Mouse (Mus musculus): ENCODE data around the gene Pde4dip.

Pde4dip gene

GRCm38 (mm10) chr3:97751566-97751965 lies 136.9 kb downstream of the Pde4dip start:
- no peak for DNase-seq (ENCODE audit: low spot score)

DNA sequence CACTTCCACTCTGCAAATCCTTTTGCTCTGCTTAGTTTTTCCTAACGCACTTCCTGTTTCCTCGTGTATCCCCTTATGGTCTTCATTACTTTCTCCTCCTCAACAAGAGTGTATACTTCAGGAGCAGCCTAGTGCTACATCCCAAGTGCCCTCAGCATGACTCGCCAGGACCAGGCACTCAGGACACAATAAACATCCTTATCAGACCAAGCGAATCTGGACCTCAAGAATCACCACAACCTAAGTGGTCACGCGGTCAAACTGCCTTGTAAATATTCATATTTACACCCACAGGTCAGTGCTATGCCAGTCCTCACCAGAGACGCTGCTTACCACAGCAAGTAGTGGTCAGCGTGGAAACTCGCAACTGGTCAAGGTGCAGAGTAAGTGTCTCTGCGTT lies 139.7 kb downstream of the Pde4dip start:
- no peak for DNase-seq (ENCODE audit: low spot score)

DNA sequence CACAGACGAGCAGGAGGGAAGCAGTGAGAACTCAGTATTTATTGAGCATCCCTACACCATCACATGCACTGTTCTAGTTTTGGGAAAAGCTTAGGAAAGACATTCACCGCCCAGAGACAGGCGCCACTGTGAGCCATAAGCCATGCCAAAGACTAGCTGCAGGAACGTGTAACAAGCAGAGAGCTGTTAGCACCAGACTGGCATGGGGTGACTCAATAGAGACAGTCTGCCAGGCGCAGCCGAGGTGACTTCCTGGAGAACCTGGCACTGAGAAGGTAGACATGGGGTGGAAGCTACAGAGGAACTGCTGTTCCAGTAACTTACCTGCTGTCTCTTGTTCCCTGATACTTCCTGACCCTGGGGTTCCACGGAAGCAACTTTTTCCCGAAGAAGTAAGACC lies 145.7 kb downstream of the Pde4dip start:
- DNase-seq (ENCODE audit: low spot score) = no peak

GRCm38 (mm10) chr3:97735575-97735974 lies 152.9 kb downstream of the Pde4dip start:
- no peak for DNase-seq (ENCODE audit: low spot score)

DNA sequence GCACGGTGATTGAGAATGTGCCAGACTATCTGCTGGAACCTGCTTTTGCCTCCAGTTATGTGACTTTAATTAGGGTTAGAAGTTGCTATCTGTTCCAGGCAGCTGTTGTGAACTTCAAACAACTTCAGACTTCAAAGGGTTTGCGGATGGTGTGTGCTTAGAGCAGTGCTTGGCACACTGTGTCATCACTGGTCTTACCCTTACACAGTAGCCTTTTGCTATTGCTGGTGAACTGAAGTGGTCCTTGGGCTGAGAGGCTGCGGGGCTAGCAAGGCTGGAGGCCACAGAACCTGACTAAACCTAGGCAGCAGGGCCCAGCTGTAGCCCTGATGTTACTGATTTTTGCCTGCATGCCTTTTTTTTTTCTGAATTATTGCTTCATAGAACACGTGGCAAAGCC lies 154.2 kb downstream of the Pde4dip start:
- DNase-seq (ENCODE audit: low spot score) = no peak

DNA sequence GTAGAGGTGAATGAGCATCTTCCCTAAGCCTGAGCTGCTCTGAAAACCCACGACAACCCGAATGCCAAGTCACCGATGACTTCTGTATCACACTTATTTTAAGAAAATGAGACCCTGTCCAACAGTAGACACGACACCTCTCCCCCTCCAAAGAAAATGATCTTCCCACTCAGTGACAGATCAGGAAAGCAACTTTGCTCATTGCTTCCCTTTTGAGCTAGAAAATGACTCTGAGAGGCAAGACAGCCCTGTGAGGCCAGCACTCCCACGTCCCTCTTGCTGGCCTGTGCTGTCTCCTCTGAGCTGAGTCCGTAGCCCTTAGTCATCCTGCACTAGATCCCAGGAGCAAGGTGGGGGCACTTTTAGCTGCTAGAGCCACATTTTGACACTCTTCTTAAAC lies 155.9 kb downstream of the Pde4dip start:
- no peak for DNase-seq (ENCODE audit: low spot score)

- DNase-seq (ENCODE audit: low spot score) = no peak
Measured at GRCm38 (mm10) chr3:97730624-97731023, 157.9 kb downstream of the Pde4dip start.

DNA sequence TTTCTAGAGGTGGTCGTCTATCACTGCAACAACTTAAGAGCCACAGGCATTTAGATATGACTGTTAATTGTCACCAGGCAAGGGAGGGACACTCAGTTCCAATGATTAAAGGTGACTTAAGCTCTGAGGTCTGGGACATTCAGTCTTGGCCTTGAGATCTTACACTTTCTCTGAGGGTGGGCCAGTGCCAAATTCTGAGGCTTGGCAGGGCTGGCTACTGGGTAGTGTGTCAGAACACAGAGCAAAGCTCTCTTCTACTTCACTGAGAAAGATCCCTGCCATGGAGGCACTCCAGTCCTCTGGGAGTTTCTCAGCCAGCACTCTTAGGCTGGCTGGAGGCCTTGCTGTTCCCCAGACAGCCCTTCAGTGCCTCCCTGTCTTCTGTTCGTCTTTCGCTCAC lies 158.4 kb downstream of the Pde4dip start:
- DNase-seq (ENCODE audit: low spot score) = no peak

GRCm38 (mm10) chr3:97727801-97728200 lies 160.7 kb downstream of the Pde4dip start:
- no peak for DNase-seq (ENCODE audit: low spot score)

GRCm38 (mm10) chr3:97719116-97719515 lies 169.4 kb downstream of the Pde4dip start:
- no peak for DNase-seq (ENCODE audit: low spot score)

DNA sequence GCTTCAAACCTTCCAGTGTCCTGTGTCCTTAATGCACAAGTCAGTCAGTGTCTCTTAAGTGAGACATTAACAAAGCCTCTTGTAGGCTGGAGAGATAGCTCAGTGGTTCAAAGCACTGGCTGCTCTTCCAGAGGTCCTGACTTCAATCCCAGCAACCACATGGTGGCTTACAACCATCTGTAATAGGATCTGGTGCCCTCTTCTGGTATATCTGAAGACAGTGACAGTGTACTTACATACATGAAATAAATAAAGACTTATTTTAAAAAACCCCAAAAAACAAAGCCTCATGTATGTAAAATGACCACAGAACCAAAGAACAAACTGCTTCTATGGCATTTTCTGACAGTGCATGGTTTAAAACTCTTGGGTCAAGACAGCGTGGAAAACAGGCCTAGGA lies 172.6 kb downstream of the Pde4dip start:
- no peak for DNase-seq (ENCODE audit: low spot score)

DNA sequence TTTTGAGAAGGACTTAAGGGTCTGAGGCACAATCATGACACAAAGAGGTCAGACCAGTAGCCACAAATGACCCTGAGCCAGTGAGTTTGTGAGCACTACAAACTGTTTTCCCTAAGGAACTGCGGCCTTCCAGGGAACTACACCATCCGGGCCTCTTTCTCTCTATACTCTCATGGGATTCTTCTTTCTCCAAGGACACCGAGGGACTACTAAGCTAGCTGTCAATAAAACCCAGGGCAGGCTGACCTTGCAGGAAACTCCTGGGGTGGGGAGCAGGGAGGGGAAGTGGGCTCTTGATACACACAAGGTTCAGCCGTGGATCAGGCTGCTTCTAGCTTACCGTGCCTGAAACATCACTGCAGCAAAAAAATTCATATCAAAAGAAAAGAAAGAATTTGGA lies 177.6 kb downstream of the Pde4dip start:
- DNase-seq (ENCODE audit: low spot score) = no peak

DNA sequence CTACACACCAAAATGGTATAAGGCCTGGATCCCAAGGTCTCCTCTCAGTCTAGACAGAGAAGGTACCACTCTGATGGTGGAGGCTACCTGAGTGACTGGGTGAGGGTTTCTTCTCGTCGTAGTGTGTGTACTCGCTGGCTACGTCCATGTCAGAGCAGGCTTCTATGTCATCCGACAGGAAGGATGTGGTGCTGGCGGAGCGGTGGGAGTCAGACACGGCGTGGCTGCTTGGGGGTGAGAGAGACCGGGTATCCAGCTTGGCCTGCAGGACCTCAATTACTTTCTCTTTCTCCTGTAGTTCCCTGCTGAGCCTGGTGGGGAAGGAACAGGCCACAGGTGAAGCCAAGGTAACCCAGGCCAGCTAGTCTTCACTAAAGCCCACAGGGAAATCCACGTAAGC lies 178.4 kb downstream of the Pde4dip start:
- DNase-seq (ENCODE audit: low spot score) = no peak

GRCm38 (mm10) chr3:97706561-97706960 lies 181.9 kb downstream of the Pde4dip start:
- DNase-seq (ENCODE audit: low spot score) = no peak

DNA sequence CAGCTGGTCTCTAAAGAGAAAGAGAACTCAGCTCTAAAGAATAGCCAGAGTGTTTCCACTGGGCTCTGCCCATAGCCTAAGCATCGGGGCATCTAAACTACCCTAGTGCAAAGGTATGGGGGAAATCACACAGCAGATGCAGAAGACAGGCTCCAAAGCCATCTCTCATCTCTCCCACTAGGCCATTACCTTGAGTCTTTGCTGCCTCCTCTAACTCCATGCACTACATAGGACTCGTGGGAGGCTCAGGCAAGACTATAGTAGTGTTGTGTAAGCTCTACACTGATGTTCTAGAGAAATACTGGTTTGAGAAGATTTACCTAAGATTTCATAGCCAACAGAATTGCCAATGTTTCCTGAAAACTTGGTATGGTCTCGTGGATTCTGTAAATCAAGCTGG lies 183.0 kb downstream of the Pde4dip start:
- DNase-seq (ENCODE audit: low spot score) = no peak

- DNase-seq (ENCODE audit: low spot score) = no peak
Measured at GRCm38 (mm10) chr3:97702448-97703080, 185.9 kb downstream of the Pde4dip start.

DNA sequence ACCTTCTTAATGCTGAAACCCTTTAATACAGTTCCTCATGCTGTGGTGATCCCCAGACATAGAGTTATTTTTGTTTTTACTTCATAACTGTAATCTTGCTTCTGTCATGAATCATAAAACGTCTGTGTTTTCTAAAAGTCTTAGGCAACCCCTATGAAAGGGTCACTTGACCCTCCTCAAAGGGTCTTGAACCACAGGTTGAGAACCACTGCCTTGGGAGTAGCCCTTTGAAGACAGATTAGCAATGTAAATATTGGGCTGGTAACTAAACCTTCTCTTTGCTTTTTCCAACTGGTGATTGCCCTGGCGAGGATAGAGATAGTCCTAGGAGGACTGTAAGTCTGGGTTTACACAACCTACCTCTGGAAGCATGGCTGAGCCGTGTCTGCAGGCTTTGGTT lies 187.3 kb downstream of the Pde4dip start:
- no peak for DNase-seq (ENCODE audit: low spot score)

- DNase-seq (ENCODE audit: low spot score) = no peak
Measured at GRCm38 (mm10) chr3:97699061-97699460, 189.4 kb downstream of the Pde4dip start.

- no peak for DNase-seq (ENCODE audit: low spot score)
Measured at GRCm38 (mm10) chr3:97697291-97697690, 191.2 kb downstream of the Pde4dip start.

- DNase-seq (ENCODE audit: low spot score) = no peak
Measured at GRCm38 (mm10) chr3:97696866-97697265, 191.6 kb downstream of the Pde4dip start.

GRCm38 (mm10) chr3:97693806-97694205 lies 194.7 kb downstream of the Pde4dip start:
- DNase-seq (ENCODE audit: low spot score) = no peak

GRCm38 (mm10) chr3:97691443-97692017 lies 197.0 kb downstream of the Pde4dip start:
- no peak for DNase-seq (ENCODE audit: low spot score)

DNA sequence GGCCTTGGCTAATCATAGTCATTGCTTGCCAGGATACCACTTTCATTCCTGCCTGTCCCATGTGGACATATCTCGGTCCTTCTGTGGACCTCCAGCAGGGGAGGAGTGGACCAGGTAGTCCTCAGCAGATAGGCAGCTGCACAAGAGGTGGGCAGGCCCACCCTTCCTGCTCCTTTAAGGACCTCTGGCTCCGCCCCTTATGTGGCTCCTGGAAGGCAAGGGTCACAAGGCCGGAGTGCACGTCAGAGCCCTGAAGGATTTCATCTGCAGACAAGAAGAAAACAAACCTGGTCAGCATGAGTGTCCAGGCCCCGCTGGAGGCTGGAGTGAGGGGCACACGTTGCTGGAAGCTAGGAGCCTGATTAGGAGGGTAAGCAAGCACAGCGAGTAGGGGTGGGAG lies 197.9 kb downstream of the Pde4dip start:
- no peak for DNase-seq (ENCODE audit: low spot score)

DNA sequence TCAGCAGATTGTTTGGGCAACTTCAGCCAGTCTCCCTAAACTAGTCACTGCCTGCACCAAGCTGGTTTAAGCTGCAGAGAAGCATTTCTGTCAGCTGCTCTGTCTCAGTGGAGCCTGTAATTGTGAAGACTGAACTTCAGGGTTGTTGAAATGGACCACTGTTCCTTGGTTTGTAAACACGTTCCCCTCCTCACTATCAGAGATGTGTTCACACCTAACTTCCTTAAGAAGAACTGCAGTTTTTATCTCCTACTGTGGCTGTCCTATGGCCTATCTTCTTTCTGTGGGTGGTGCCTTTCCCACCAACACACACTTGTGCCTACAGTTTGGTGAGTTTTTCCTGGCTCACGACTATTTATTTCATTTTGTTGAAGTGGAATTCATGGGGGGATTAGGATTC lies 199.2 kb downstream of the Pde4dip start:
- no peak for DNase-seq (ENCODE audit: low spot score)
